Mouse (Mus musculus) embryonic facial prominence, embryonic 14.5 days (tissue): ENCODE data around the gene Pcsk1n. TPM values are rescaled to one million over a fixed set of nuclear protein-coding genes. Genes with fewer than 3 reads are reported as not detected.

Experiments
- ATAC-seq: fragments of 200-750 bp; cut with Nextera tagmentation; 2 replicates; pipeline ENCODE4 v1.8.0; 2017; ENCODE audit warnings: low read depth, moderate number of reproducible peaks, moderate TSS enrichment
- DNase-seq: peaks from one replicate; pipeline ENCODE4 v3.0.0-alpha.2; 2015; ENCODE audit warnings: low spot score
- H3K27ac ChIP-seq: fragments of 300-500 bp; sonication (generic); replicated peaks from 2 replicates; pipeline ENCODE4 v1.5.1; 2014; ENCODE audit warnings: low read depth, mild to moderate bottlenecking, low read length, moderate library complexity
- H3K27me3 ChIP-seq: fragments of 300-500 bp; sonication (generic); replicated peaks from 2 replicates; pipeline ENCODE4 v1.6.1; 2014; ENCODE audit warnings: low read length; ENCODE audit not compliant: control insufficient read depth, insufficient read depth
- H3K36me3 ChIP-seq: fragments of 300-500 bp; sonication (generic); 2 replicates; pipeline ENCODE4 v1.6.1; 2014; ENCODE audit warnings: low read length, mixed read lengths; ENCODE audit not compliant: control insufficient read depth, insufficient read depth
- H3K4me1 ChIP-seq: fragments of 300-500 bp; sonication (generic); 2 replicates; pipeline ENCODE4 v1.6.1; 2014; ENCODE audit warnings: antibody characterized with exemption, low read length; ENCODE audit not compliant: control insufficient read depth, insufficient read depth
- H3K4me2 ChIP-seq: fragments of 300-500 bp; sonication (generic); 2 replicates; pipeline ENCODE4 v1.6.1; 2014; ENCODE audit warnings: low read depth, mild to moderate bottlenecking, low read length, moderate library complexity, mixed read lengths
- H3K4me3 ChIP-seq: fragments of 300-500 bp; sonication (generic); 2 replicates; pipeline ENCODE4 v1.5.1; 2014; ENCODE audit warnings: low read depth, mild to moderate bottlenecking, low read length
- H3K9ac ChIP-seq: fragments of 300-500 bp; sonication (generic); 2 replicates; pipeline ENCODE4 v1.6.1; 2014; ENCODE audit warnings: low read depth, mild to moderate bottlenecking, low read length, moderate library complexity, mixed read lengths
- H3K9me3 ChIP-seq: fragments of 300-500 bp; sonication (generic); 2 replicates; pipeline ENCODE4 v1.6.1; 2016; ENCODE audit warnings: low read length; ENCODE audit not compliant: control insufficient read depth
- WGBS: fragments of 180-500 bp; shearing (Covaris S2); extraction: QIAGEN DNeasy Blood & Tissue Kit; methylation state at CpG from one replicate; pipeline ENCODE4 v1.1.7; 2014; 5-methylcytosine and 5-hydroxymethylcytosine counted together
- polyA plus RNA-seq: library from polyadenylated mRNA; unstranded; fragments of >200 nt; fragmentation: Nextera tagmentation; extraction: Ambion mirVana; gene quantifications from 2 replicates; pipeline ENCODE4 v1.2.1, GENCODE M21; 2014

Gene Pcsk1n
- 8.6 and 9.3 TPM in 2 replicates for polyA plus RNA-seq

- Histone ChIP-seq H3K4me3 (peak within 1 kb of the TSS; percentile 16), H3K9ac (no peak within 1 kb of the TSS), H3K4me1 (no peaks in the 10 kb centered on the region), H3K27ac (no peak within 1 kb of the TSS), H3K4me2 (peak within 1 kb of the TSS; percentile 45), H3K9me3 (no peaks in the 10 kb centered on the region), H3K27me3 (peaks cover 52% of the 10 kb centered on the region), H3K36me3 (no peaks in the 10 kb centered on the region)
- DNase-seq (peak; percentile 17), ATAC-seq (peak; percentile 84; the same call in 1 of the 2 replicates)
- WGBS = 24% methylated on average over 16 of the region's 40 CpGs
These were observed at the start of gene Pcsk1n for GRCm38 (mm10) chrX:7919601-7920383. Pcsk1n (plus strand) TSS chrX:7919822.

DNA sequence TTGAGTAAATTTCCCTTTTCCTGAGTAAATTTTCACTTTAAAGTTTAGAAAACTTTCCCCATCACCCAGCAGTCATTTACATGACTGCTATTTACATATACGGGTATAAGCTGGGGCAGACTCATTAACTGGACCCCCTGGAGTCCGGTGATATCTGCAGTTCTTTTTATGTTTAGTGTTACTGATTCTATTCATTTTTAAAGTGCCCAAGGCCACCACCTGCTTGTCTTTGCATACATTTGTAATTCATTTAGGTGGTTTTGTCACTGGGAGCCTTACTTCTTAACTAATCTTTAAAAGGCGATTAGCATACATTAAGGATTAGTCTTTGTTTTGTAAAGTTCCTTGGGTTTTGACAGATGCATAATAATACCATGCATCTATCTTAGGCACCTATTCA, 49.8 kb upstream of the Pcsk1n start:
- Histone ChIP-seq H3K27ac (no peak overlapping the region), H3K4me3 (no peak overlapping the region), H3K4me1 (no peaks in the 10 kb centered on the region), H3K9me3 (no peaks in the 10 kb centered on the region), H3K4me2 (no peak overlapping the region), H3K36me3 (peaks cover 41% of the 10 kb centered on the region; the same call in 1 of the 2 replicates), H3K27me3 (no peaks in the 10 kb centered on the region), H3K9ac (no peak overlapping the region)
- ATAC-seq (no peak), DNase-seq (no peak)
- 50% methylated on average over 3 of the region's 3 CpGs for WGBS

DNA sequence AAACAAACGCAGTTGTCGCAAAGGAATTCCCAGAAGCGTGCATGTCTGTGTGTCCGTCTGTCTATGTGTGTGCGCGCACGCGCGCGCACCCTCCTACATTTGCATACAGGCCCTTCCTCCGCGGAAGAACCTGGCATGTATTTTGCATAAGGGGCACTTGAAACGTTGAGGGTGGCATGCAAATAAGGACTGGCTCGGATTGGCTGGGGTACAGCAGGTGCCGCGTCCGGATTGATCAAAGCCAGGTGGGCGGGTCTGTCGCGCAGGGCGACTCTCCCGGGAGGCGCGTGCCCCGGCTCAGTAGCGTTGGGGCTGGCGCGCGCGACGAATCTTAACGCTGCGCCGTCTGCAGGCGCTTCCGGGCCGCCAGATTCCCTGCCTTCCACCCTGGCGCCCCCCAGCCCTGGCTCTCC, 41.6 kb upstream of the Pcsk1n start, which contains the start of gene Pim2:
Gene Pim2 (plus strand): TSS at position 256 of the 413 bp plus-strand sequence.
- ATAC-seq (peak; percentile 93), DNase-seq (peak; percentile 84)
- Histone ChIP-seq H3K4me2 (peak within 1 kb of the TSS; percentile 76), H3K4me3 (peak within 1 kb of the TSS; percentile 46), H3K4me1 (no peaks in the 10 kb centered on the region), H3K27me3 (no peaks in the 10 kb centered on the region), H3K9me3 (no peaks in the 10 kb centered on the region), H3K27ac (no peak within 1 kb of the TSS), H3K9ac (peak within 1 kb of the TSS; percentile 54), H3K36me3 (peaks cover 17% of the 10 kb centered on the region; the same call in 1 of the 2 replicates)
- 10% methylated on average over 19 of the region's 38 CpGs for WGBS

DNA sequence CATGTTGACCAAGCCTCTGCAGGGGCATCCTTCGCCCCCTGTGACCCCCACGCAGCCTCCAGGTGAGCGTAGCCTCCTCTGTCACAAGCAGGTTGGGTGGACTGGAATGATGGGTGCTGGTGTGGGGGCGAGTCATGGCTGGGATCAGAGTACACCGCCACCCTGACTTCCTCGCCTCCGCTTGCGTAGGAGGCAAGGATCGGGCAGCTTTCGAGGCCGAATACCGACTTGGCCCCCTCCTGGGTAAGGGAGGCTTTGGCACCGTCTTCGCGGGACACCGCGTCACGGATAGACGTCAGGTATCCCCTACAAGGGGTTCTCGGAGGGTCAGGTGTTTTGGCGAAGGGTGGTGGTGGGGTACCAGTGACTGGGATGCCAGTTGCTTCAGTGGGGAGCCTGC, 41.1 kb upstream of the Pcsk1n start:
- peak overlapping the region; percentile 54 for H3K9ac ChIP-seq
- peak overlapping the region; percentile 76 for H3K4me2 ChIP-seq
- H3K27me3 ChIP-seq = no peaks in the 10 kb centered on the region
- peak; percentile 10 for ATAC-seq
- no peaks in the 10 kb centered on the region for H3K4me1 ChIP-seq
- H3K4me3 ChIP-seq = peak overlapping the region; percentile 46
- DNase-seq = no peak
- 42% methylated on average over 12 of the region's 21 CpGs for WGBS
- H3K36me3 ChIP-seq = peaks cover 12% of the 10 kb centered on the region; the same call in 1 of the 2 replicates
- H3K27ac ChIP-seq = no peak overlapping the region
- H3K9me3 ChIP-seq = no peaks in the 10 kb centered on the region

DNA sequence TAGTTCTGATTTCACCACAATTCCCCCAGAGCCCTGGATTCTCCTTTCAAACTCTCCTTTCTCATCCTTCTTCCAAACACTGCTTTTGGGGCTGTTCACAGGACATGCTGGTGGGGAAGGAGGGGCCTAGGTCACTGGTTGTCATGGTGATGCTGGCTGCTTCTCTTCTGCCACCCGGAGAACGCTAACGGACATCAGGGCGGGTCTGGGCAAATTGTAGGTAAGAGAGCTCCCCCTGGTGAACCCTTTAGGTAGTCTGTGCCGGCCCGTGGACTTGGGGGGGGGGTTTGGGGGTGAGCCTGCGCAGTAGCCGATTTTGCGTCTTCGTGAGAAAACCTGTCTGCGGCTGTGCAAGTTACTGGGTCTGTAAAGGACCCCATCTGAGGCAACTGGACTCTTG, 39.8 kb upstream of the Pcsk1n start:
- ATAC-seq (peak; percentile 27; the same call in 1 of the 2 replicates), DNase-seq (peak; percentile 81)
- H3K27me3 ChIP-seq = no peaks in the 10 kb centered on the region
- H3K4me3 ChIP-seq = no peak overlapping the region
- peak overlapping the region; percentile 37 for H3K4me2 ChIP-seq
- H3K9ac ChIP-seq = no peak overlapping the region
- H3K4me1 ChIP-seq = no peaks in the 10 kb centered on the region
- WGBS = 23% methylated on average over 11 of the region's 11 CpGs
- H3K27ac ChIP-seq = no peak overlapping the region
- H3K9me3 ChIP-seq = no peaks in the 10 kb centered on the region
- H3K36me3 ChIP-seq = no peaks in the 10 kb centered on the region

- Histone ChIP-seq H3K9ac (peak within 1 kb of the TSS; percentile 64), H3K4me3 (peak within 1 kb of the TSS; percentile 57), H3K27me3 (no peaks in the 10 kb centered on the region), H3K4me2 (peak within 1 kb of the TSS; percentile 58), H3K27ac (peak within 1 kb of the TSS; percentile 70), H3K4me1 (no peaks in the 10 kb centered on the region), H3K36me3 (peaks cover 3% of the 10 kb centered on the region; the same call in 1 of the 2 replicates), H3K9me3 (no peaks in the 10 kb centered on the region)
- ATAC-seq (peak; percentile 95), DNase-seq (peak; percentile 94)
- 13% methylated on average over 43 of the region's 49 CpGs for WGBS
These were observed 35.6 kb upstream of the Pcsk1n start, which contains the start of gene Slc35a2 for GRCm38 (mm10) chrX:7883841-7884567. Slc35a2 (plus strand) TSS chrX:7884028.

DNA sequence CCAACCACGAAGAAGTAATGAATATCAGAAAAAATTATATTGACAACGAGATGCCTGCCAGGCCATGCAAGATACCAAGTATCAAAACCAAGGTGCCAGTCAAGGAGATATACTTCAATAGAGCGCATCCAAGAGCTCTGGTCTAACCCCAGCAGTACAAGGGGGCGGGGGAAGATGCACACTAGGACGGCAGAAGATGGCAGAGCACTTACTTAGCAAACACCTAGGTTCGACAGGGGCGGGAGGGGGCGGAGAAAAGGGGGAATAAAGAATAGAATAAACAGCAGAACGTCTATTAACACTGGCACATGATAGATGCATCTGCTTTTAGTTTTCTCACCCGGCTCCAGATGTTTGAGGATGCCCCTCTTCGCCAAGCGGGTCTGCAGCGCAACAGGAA, 21.4 kb upstream of the Pcsk1n start:
- H3K36me3 ChIP-seq = peaks cover 12% of the 10 kb centered on the region
- H3K4me2 ChIP-seq = peak overlapping the region; percentile 57
- no peaks in the 10 kb centered on the region for H3K4me1 ChIP-seq
- DNase-seq (no peak), ATAC-seq (no peak)
- H3K27me3 ChIP-seq = no peaks in the 10 kb centered on the region
- WGBS = 29% methylated on average over 13 of the region's 13 CpGs
- no peaks in the 10 kb centered on the region for H3K9me3 ChIP-seq
- H3K4me3 ChIP-seq = peak overlapping the region; percentile 56
- peak overlapping the region; percentile 72 for H3K9ac ChIP-seq
- peak overlapping the region; percentile 79; the same call in 1 of the 2 replicates for H3K27ac ChIP-seq
